Mouse (Mus musculus) forebrain, embryonic 13.5 days (tissue): Measurements from ENCODE around the gene Tex13c2. TPM values are rescaled to one million over a fixed set of nuclear protein-coding genes. Genes with fewer than 3 reads are reported as not detected.

Experiments used
- ATAC-seq: fragments of 200-750 bp; cut with Nextera tagmentation; 2 replicates; pipeline ENCODE4 v1.8.0; 2017
- H3K27ac ChIP-seq: fragments of 300-500 bp; sonication (generic); 2 replicates; pipeline ENCODE4 v1.5.1; 2015; ENCODE audit warnings: inconsistent platforms, mild to moderate bottlenecking, moderate library complexity
- H3K27me3 ChIP-seq: fragments of 300-500 bp; sonication (generic); 2 replicates; pipeline ENCODE4 v1.6.1; 2015; ENCODE audit warnings: mild to moderate bottlenecking, inconsistent platforms
- H3K36me3 ChIP-seq: fragments of 300-500 bp; sonication (generic); 2 replicates; pipeline ENCODE4 v1.6.1; 2015; ENCODE audit warnings: mild to moderate bottlenecking, inconsistent platforms; ENCODE audit not compliant: poor library complexity, severe bottlenecking
- H3K4me1 ChIP-seq: fragments of 300-500 bp; sonication (generic); 2 replicates; pipeline ENCODE4 v1.6.1; 2015; ENCODE audit warnings: inconsistent platforms
- H3K4me2 ChIP-seq: fragments of 300-500 bp; sonication (generic); 2 replicates; pipeline ENCODE4 v1.6.1; 2015; ENCODE audit warnings: inconsistent platforms, mild to moderate bottlenecking, moderate library complexity
- H3K4me3 ChIP-seq: fragments of 300-500 bp; sonication (generic); 2 replicates; pipeline ENCODE4 v1.5.1; 2015; ENCODE audit warnings: mild to moderate bottlenecking, inconsistent platforms
- H3K9ac ChIP-seq: fragments of 300-500 bp; sonication (generic); 2 replicates; pipeline ENCODE4 v1.6.1; 2015; ENCODE audit warnings: mild to moderate bottlenecking, inconsistent platforms
- H3K9me3 ChIP-seq: fragments of 300-500 bp; sonication (generic); replicated peaks from 2 replicates; pipeline ENCODE4 v1.6.1; 2016; ENCODE audit warnings: inconsistent platforms
- WGBS: fragments of 180-500 bp; shearing (Covaris S2); methylation state at CpG from one replicate; pipeline ENCODE4 v1.1.7; 2015; 5-methylcytosine and 5-hydroxymethylcytosine counted together
- polyA plus RNA-seq: library from polyadenylated mRNA; unstranded; fragments of >200 nt; fragmentation: Nextera tagmentation; extraction: Ambion mirVana; gene quantifications from 2 replicates; pipeline ENCODE4 v1.2.1, GENCODE M21; 2015

Tex13c2 gene
- polyA plus RNA-seq, 1 experiment from 2014 or later = not detected

GRCm38 (mm10) chrX:42540756-42541053, 51.2 kb downstream of the Tex13c2 start:
- Histone ChIP-seq H3K27me3 (no peaks in the 10 kb centered on the region), H3K4me3 (peak overlapping the region; percentile 15; the same call in 1 of the 2 replicates), H3K9me3 (no peaks in the 10 kb centered on the region), H3K9ac (no peak overlapping the region), H3K4me1 (0 out of 2 replicates have a peak, but pooled peaks cover 4% of the 10 kb centered on the region), H3K27ac (peak overlapping the region; percentile 74; the same call in 1 of the 2 replicates), H3K36me3 (no peaks in the 10 kb centered on the region), H3K4me2 (peak overlapping the region; percentile 46; the same call in 1 of the 2 replicates)
- 23% methylated on average over 5 of the region's 5 CpGs for WGBS
- peak; percentile 72 for ATAC-seq

Other genes starting within 250 kb of the Tex13c2 start
- 1.9 and 2.1 TPM in 2 replicates for gene Sh2d1a, start 12.8 kb downstream of the Tex13c2 start, polyA plus RNA-seq